Mouse (Mus musculus): ENCODE data around the gene Olfr1298. TPM values are rescaled to one million over a fixed set of nuclear protein-coding genes. Genes with fewer than 3 reads are reported as not detected.

Gene Olfr1298
- not detected in 2 replicates for polyA plus RNA-seq (2014; fragmentation: Nextera tagmentation; extraction: Ambion mirVana)

DNA sequence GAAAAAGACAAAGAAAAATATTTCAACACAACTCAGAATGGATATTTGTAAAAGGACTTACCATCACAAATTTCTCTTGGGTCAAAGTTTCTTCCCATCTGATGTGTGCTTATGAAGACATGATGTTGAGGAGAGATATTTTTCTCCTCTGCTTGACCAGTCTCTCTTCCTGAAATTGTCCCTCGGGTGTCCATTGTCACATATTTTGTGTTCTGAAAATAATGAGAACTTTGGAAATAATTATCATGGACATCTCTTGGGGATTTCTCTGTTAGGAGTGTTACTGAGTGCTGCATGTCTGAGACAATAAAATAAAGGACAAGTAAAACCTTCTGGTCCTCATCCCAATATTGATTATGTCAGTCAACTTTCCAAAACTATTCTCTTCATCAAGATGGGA is at the start of gene Olfr1298:
Olfr1298 (minus strand) TSS at position 101 of the 400 bp plus-strand sequence.
- Histone ChIP-seq H3K36me3 (ENCODE audit: control insufficient read depth, insufficient read depth, low read length) (no peaks in the 10 kb centered on the region), H3K4me2 (replicated peaks; ENCODE audit: low read depth, low read length) (no peak within 1 kb of the TSS), H3K27ac (ENCODE audit: low read length) (no peak within 1 kb of the TSS), H3K4me3 (ENCODE audit: low read depth, low read length) (no peak within 1 kb of the TSS), H3K4me1 (ENCODE audit: control insufficient read depth, insufficient read depth, low read length) (no peaks in the 10 kb centered on the region), H3K9ac (replicated peaks; ENCODE audit: low read depth, low read length) (no peak within 1 kb of the TSS), H3K27me3 (ENCODE audit: control insufficient read depth, insufficient read depth, low read length) (no peaks in the 10 kb centered on the region), H3K9me3 (ENCODE audit: control insufficient read depth, low read depth, low read length) (no peaks in the 10 kb centered on the region)
- WGBS, result 83% methylated on average over 1 of the region's 1 CpGs
- no peak for ATAC-seq (ENCODE audit: insufficient number of reproducible peaks, insufficient read depth, low FRiP score, low read depth)

- WGBS, result 77% methylated on average over 4 of the region's 4 CpGs
These were observed 12.1 kb upstream of the Olfr1298 start, which contains the start of gene Olfr1299 for GRCm38 (mm10) chr2:111661119-111661518. Olfr1299 (plus strand) TSS chr2:111661419.

GRCm38 (mm10) chr2:111626397-111626796 is 22.6 kb downstream of the Olfr1298 start, which contains the start of gene Olfr1297:
Olfr1297 (minus strand) TSS chr2:111626497.
- no peaks in the 10 kb centered on the region for H3K9me3 ChIP-seq (ENCODE audit: control insufficient read depth, low read depth, low read length)
- 77% methylated on average over 1 of the region's 1 CpGs for WGBS
- H3K9ac ChIP-seq (replicated peaks; ENCODE audit: low read depth, low read length), result no peak within 1 kb of the TSS
- H3K4me1 ChIP-seq (ENCODE audit: control insufficient read depth, insufficient read depth, low read length), result no peaks in the 10 kb centered on the region
- no peak within 1 kb of the TSS for H3K27ac ChIP-seq (ENCODE audit: low read length)
- H3K36me3 ChIP-seq (ENCODE audit: control insufficient read depth, insufficient read depth, low read length), result no peaks in the 10 kb centered on the region
- no peak within 1 kb of the TSS for H3K4me2 ChIP-seq (replicated peaks; ENCODE audit: low read depth, low read length)
- ATAC-seq (ENCODE audit: insufficient number of reproducible peaks, insufficient read depth, low FRiP score, low read depth), result no peak
- H3K27me3 ChIP-seq (ENCODE audit: control insufficient read depth, insufficient read depth, low read length), result no peaks in the 10 kb centered on the region
- no peak within 1 kb of the TSS for H3K4me3 ChIP-seq (ENCODE audit: low read depth, low read length)

More at GRCm38 (mm10) chr2:111661119-111661518, 12.1 kb upstream of the Olfr1298 start, which contains the start of gene Olfr1299:
- H3K4me1 ChIP-seq (ENCODE audit: control insufficient read depth, insufficient read depth, low read length), result no peaks in the 10 kb centered on the region
- no peak within 1 kb of the TSS for H3K4me3 ChIP-seq (ENCODE audit: low read depth, low read length)
- H3K9ac ChIP-seq (replicated peaks; ENCODE audit: low read depth, low read length), result no peak within 1 kb of the TSS
- H3K4me2 ChIP-seq (replicated peaks; ENCODE audit: low read depth, low read length), result no peak within 1 kb of the TSS
- no peak for ATAC-seq (ENCODE audit: insufficient number of reproducible peaks, insufficient read depth, low FRiP score, low read depth)
- H3K27me3 ChIP-seq (ENCODE audit: control insufficient read depth, insufficient read depth, low read length), result no peaks in the 10 kb centered on the region
- no peak within 1 kb of the TSS for H3K27ac ChIP-seq (ENCODE audit: low read length)
- H3K9me3 ChIP-seq (ENCODE audit: control insufficient read depth, low read depth, low read length), result no peaks in the 10 kb centered on the region
- no peaks in the 10 kb centered on the region for H3K36me3 ChIP-seq (ENCODE audit: control insufficient read depth, insufficient read depth, low read length)

Other genes with a start within 250 kb of the Olfr1298 start
- not detected in 2 replicates for gene Olfr1286, start 226.1 kb downstream of the Olfr1298 start, polyA plus RNA-seq (2014; fragmentation: Nextera tagmentation; extraction: Ambion mirVana)
- not detected in 2 replicates for gene Olfr1287, start 200.1 kb downstream of the Olfr1298 start, polyA plus RNA-seq (2014; fragmentation: Nextera tagmentation; extraction: Ambion mirVana)
- not detected in 2 replicates for gene Olfr1288, start 175.1 kb downstream of the Olfr1298 start, polyA plus RNA-seq (2014; fragmentation: Nextera tagmentation; extraction: Ambion mirVana)
- gene Olfr1289, start 168.4 kb downstream of the Olfr1298 start, polyA plus RNA-seq (2014; fragmentation: Nextera tagmentation; extraction: Ambion mirVana), result not detected in 2 replicates
- gene Olfr1290, start 155.4 kb downstream of the Olfr1298 start, polyA plus RNA-seq (2014; fragmentation: Nextera tagmentation; extraction: Ambion mirVana), result not detected in 2 replicates
- gene Olfr1291-ps1, start 152.0 kb downstream of the Olfr1298 start, polyA plus RNA-seq (2014; fragmentation: Nextera tagmentation; extraction: Ambion mirVana), result not detected in 2 replicates
- not detected in 2 replicates for gene Olfr1293-ps, start 124.0 kb downstream of the Olfr1298 start, polyA plus RNA-seq (2014; fragmentation: Nextera tagmentation; extraction: Ambion mirVana)
- not detected in 2 replicates for gene Olfr1294, start 108.9 kb downstream of the Olfr1298 start, polyA plus RNA-seq (2014; fragmentation: Nextera tagmentation; extraction: Ambion mirVana)
- gene Olfr1295, start 79.5 kb downstream of the Olfr1298 start, polyA plus RNA-seq (2014; fragmentation: Nextera tagmentation; extraction: Ambion mirVana), result not detected in 2 replicates
- gene Olfr1297, start 22.7 kb downstream of the Olfr1298 start, polyA plus RNA-seq (2014; fragmentation: Nextera tagmentation; extraction: Ambion mirVana), result not detected in 2 replicates
- gene Olfr1299, start 12.2 kb upstream of the Olfr1298 start, polyA plus RNA-seq (2014; fragmentation: Nextera tagmentation; extraction: Ambion mirVana), result not detected in 2 replicates
- gene Olfr1301, start 101.8 kb upstream of the Olfr1298 start, polyA plus RNA-seq (2014; fragmentation: Nextera tagmentation; extraction: Ambion mirVana), result not detected in 2 replicates
- gene Olfr1302, start 128.2 kb upstream of the Olfr1298 start, polyA plus RNA-seq (2014; fragmentation: Nextera tagmentation; extraction: Ambion mirVana), result not detected in 2 replicates
- gene Olfr1303, start 171.1 kb upstream of the Olfr1298 start, polyA plus RNA-seq (2014; fragmentation: Nextera tagmentation; extraction: Ambion mirVana), result not detected in 2 replicates
- gene Olfr1305, start 227.9 kb upstream of the Olfr1298 start, polyA plus RNA-seq (2014; fragmentation: Nextera tagmentation; extraction: Ambion mirVana), result not detected in 2 replicates